Mouse (Mus musculus) gonadal fat pad, adult 2 months (tissue): Measurements from ENCODE around the gene Mroh9. TPM values are rescaled to one million over a fixed set of nuclear protein-coding genes. Genes with fewer than 3 reads are reported as not detected.

Experiments used
- polyA plus RNA-seq: library from polyadenylated mRNA; depleted of rRNA; stranded (reverse); fragments of >200 nt; gene quantifications from 2 replicates; pipeline ENCODE4 v1.2.3, GENCODE M21; 2012; rRNA removed

The Mroh9 gene
- polyA plus RNA-seq, 1 experiment: not detected

Other genes starting within 250 kb of the Mroh9 start
- gene Fmo1, start 219.1 kb downstream of the Mroh9 start, polyA plus RNA-seq: 61.4 and 65.5 TPM in 2 replicates
- 34.9 and 36.4 TPM in 2 replicates for gene Fmo2, start 186.9 kb downstream of the Mroh9 start, polyA plus RNA-seq
- gene Fmo6, start 148.2 kb downstream of the Mroh9 start, polyA plus RNA-seq: 0.18 TPM in 1 of 2 replicates, not detected in the other
- gene Fmo3, start 101.1 kb downstream of the Mroh9 start, polyA plus RNA-seq: 1.2 and 1.6 TPM in 2 replicates
- 23.3 and 31.0 TPM in 2 replicates for gene Prrx1, start 228.0 kb upstream of the Mroh9 start, polyA plus RNA-seq